Mouse (Mus musculus): ENCODE results near the gene Nr1i3. TPM values are rescaled to one million over a fixed set of nuclear protein-coding genes. Genes with fewer than 3 reads are reported as not detected.

Gene Nr1i3
- polyA plus RNA-seq, 1 experiment from 2014 or later = 0.19 TPM

DNA sequence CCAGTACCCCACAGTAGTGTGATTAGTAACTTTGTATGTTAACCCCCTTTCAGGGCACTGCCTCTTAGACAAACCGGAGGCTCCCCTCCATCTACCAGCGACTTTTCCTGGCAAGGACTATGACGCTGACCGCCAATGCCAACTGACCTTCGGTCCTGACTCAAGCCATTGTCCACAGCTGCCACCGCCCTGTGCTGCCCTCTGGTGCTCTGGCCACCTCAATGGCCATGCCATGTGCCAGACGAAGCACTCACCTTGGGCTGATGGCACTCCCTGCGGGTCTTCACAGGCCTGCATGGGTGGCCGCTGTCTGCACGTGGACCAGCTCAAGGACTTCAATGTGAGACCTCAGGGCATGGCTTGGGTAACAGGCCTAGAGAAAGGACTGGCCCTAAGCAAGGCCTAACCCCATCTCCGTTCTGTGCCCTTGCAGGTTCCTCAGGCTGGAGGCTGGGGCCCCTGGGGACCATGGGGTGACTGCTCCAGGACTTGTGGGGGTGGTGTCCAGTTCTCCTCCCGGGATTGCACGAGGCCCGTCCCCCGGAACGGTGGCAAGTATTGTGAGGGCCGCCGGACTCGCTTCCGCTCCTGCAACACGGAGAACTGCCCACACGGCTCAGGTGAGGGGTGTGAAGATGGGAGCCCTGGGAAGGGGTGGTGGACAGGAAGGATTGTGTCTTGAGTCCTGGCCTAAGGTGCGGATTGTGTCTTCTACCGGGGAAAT is 42.5 kb downstream of the Nr1i3 start:
- no peak overlapping the region for H3K4me2 ChIP-seq (ENCODE audit: low read depth, low read length)
- no peaks in the 10 kb centered on the region for H3K36me3 ChIP-seq (ENCODE audit: control insufficient read depth, insufficient read depth, low read length)
- H3K9me3 ChIP-seq (ENCODE audit: control insufficient read depth, low read length) = no peaks in the 10 kb centered on the region
- peaks cover 22% of the 10 kb centered on the region for H3K4me1 ChIP-seq (replicated peaks; ENCODE audit: control insufficient read depth, insufficient read depth, low read length)
- no peak overlapping the region for H3K27ac ChIP-seq (ENCODE audit: low read length)
- no peak for ATAC-seq (ENCODE audit: low read depth)
- H3K27me3 ChIP-seq (ENCODE audit: control insufficient read depth, insufficient read depth, low read depth, low read length) = no peaks in the 10 kb centered on the region
- whole genome bisulfite sequencing = 86% methylated on average over 24 of the region's 24 CpGs
- no peak overlapping the region for H3K4me3 ChIP-seq (ENCODE audit: low read length)
- no peak overlapping the region for H3K9ac ChIP-seq (ENCODE audit: low read length)

DNA sequence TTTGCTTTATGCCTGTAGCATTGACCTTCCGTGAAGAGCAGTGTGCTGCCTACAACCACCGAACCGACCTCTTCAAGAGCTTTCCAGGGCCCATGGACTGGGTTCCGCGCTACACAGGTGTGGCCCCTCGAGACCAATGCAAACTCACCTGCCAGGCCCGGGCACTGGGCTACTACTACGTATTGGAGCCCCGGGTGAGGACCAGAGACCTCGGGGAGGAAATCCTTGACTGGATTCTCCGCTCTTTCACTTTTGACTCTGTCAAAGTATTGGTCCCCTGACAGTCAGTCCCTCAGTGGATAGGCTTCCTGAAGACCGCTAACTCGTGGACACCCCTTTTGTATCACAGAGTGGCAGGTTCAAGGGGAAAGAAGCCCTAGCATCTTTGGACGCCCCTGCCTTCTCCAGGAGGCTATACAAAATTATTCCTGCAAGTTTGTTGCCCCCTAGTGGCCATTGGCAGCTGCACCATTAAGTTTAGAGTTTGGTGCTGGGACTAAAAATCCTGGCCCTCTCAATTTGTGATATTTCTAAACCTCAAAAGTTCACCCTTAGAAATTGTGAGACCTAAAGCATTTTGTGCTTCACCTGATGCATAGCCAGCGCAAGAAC is 43.3 kb downstream of the Nr1i3 start:
- H3K27ac ChIP-seq (ENCODE audit: low read length) = no peak overlapping the region
- no peak overlapping the region for H3K4me3 ChIP-seq (ENCODE audit: low read length)
- H3K4me1 ChIP-seq (replicated peaks; ENCODE audit: control insufficient read depth, insufficient read depth, low read length) = peaks cover 24% of the 10 kb centered on the region
- WGBS = 56% methylated on average over 15 of the region's 15 CpGs
- no peak overlapping the region for H3K4me2 ChIP-seq (ENCODE audit: low read depth, low read length)
- H3K9ac ChIP-seq (ENCODE audit: low read length) = no peak overlapping the region
- H3K9me3 ChIP-seq (ENCODE audit: control insufficient read depth, low read length) = no peaks in the 10 kb centered on the region
- no peaks in the 10 kb centered on the region for H3K27me3 ChIP-seq (ENCODE audit: control insufficient read depth, insufficient read depth, low read depth, low read length)
- no peak for ATAC-seq (ENCODE audit: low read depth)
- H3K36me3 ChIP-seq (ENCODE audit: control insufficient read depth, insufficient read depth, low read length) = no peaks in the 10 kb centered on the region

DNA sequence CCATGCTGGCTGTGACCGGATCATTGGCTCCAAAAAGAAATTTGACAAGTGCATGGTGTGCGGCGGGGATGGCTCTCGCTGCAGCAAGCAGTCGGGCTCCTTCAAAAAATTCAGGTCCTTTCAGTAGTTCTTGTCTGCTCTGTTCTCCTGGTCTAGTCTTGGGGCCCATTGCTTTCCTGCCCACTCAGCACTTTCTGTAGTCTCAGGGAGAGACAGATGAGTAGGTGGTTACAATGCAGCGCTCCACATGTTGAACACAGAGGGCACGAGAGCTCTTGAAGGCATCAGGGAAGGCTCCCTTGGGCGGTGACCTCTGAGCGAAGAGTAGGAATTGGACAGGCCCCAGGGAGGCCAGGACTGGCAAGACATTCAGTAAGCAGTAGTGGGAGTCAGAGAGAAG is 44.0 kb downstream of the Nr1i3 start:
- Histone ChIP-seq H3K4me2 (ENCODE audit: low read depth, low read length) (no peak overlapping the region), H3K27me3 (ENCODE audit: control insufficient read depth, insufficient read depth, low read depth, low read length) (no peaks in the 10 kb centered on the region), H3K27ac (ENCODE audit: low read length) (no peak overlapping the region), H3K9me3 (ENCODE audit: control insufficient read depth, low read length) (no peaks in the 10 kb centered on the region), H3K4me1 (replicated peaks; ENCODE audit: control insufficient read depth, insufficient read depth, low read length) (peaks cover 27% of the 10 kb centered on the region), H3K4me3 (ENCODE audit: low read length) (no peak overlapping the region), H3K9ac (ENCODE audit: low read length) (no peak overlapping the region), H3K36me3 (ENCODE audit: control insufficient read depth, insufficient read depth, low read length) (no peaks in the 10 kb centered on the region)
- no peak for ATAC-seq (ENCODE audit: low read depth)
- 81% methylated on average over 9 of the region's 9 CpGs for WGBS

DNA sequence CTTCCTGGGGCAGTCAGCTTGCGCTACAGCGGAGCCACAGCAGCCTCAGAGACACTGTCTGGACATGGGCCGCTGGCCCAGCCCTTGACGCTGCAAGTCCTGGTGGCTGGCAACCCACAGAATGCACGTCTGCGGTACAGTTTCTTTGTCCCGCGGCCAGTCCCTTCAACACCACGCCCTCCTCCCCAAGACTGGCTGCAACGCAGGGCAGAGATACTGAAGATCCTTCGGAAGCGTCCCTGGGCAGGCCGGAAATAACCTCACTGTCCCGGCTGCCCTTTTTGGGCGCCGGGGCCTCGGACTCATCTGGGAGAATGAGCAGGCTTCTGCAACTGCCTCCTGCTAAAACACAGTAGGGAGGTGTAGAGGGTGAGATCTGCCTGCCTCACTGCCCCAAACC is 45.2 kb downstream of the Nr1i3 start:
- WGBS = 76% methylated on average over 17 of the region's 17 CpGs
- H3K9me3 ChIP-seq (ENCODE audit: control insufficient read depth, low read length) = no peaks in the 10 kb centered on the region
- no peaks in the 10 kb centered on the region for H3K27me3 ChIP-seq (ENCODE audit: control insufficient read depth, insufficient read depth, low read depth, low read length)
- H3K36me3 ChIP-seq (ENCODE audit: control insufficient read depth, insufficient read depth, low read length) = no peaks in the 10 kb centered on the region
- ATAC-seq (ENCODE audit: low read depth) = no peak
- H3K27ac ChIP-seq (ENCODE audit: low read length) = no peak overlapping the region
- no peak overlapping the region for H3K9ac ChIP-seq (ENCODE audit: low read length)
- no peak overlapping the region for H3K4me2 ChIP-seq (ENCODE audit: low read depth, low read length)
- no peak overlapping the region for H3K4me3 ChIP-seq (ENCODE audit: low read length)
- peaks cover 31% of the 10 kb centered on the region for H3K4me1 ChIP-seq (replicated peaks; ENCODE audit: control insufficient read depth, insufficient read depth, low read length)

DNA sequence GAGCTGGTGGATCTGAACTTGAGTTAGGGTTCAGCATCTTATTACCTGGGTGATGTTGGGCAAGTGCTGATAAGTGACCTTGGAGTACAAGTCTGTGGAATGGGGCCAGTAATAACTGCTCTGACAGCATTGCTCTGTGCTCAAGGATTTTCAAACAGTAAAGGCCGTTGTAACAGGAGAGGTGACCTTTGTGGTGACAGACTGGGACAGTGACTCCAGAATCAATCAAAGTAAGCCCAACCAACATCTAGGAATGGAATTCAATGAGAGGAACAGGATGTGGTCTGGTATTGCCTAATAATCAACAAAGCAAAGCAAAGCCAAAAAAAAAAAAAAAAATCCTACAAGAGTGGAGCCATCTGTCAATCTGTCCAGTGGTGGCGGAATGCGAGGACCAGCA is 46.5 kb downstream of the Nr1i3 start:
- Histone ChIP-seq H3K36me3 (ENCODE audit: control insufficient read depth, insufficient read depth, low read length) (no peaks in the 10 kb centered on the region), H3K4me2 (ENCODE audit: low read depth, low read length) (no peak overlapping the region), H3K27ac (ENCODE audit: low read length) (peak overlapping the region; percentile 4; the same call in 1 of the 2 replicates), H3K9me3 (ENCODE audit: control insufficient read depth, low read length) (no peaks in the 10 kb centered on the region), H3K27me3 (ENCODE audit: control insufficient read depth, insufficient read depth, low read depth, low read length) (no peaks in the 10 kb centered on the region), H3K4me3 (ENCODE audit: low read length) (no peak overlapping the region), H3K4me1 (replicated peaks; ENCODE audit: control insufficient read depth, insufficient read depth, low read length) (peaks cover 31% of the 10 kb centered on the region), H3K9ac (ENCODE audit: low read length) (no peak overlapping the region)
- no peak for ATAC-seq (ENCODE audit: low read depth)
- WGBS = 35% methylated on average over 3 of the region's 3 CpGs

DNA sequence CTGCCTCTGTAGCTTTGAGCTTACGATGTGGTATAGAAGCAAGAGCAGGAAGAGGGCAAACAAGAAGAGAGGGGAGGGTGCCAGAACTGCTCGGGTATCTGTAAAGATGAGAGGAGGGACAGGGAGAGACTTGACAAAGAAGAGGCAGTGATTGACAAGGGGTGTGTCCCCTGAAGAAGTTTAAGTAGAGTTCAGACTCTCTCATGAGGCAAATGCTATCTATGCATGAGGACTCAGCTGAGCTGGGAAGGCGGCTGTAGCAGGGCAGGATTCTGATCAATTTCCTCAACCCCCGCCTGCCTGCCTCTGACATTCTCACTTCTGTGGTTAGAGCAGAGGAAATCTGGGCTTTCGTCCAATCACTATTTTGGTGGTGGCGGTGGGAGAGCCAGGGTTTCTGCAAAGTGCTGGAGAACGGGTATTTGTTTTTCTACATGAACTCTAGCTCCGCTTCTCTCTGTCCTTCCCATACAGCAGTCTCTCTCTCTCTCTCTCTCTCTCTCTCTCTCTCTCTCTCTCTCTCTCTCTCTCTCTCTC is 48.9 kb downstream of the Nr1i3 start:
- Histone ChIP-seq H3K9ac (ENCODE audit: low read length) (peak overlapping the region; percentile 38; the same call in 1 of the 2 replicates), H3K4me3 (ENCODE audit: low read length) (peak overlapping the region; percentile 24), H3K9me3 (ENCODE audit: control insufficient read depth, low read length) (no peaks in the 10 kb centered on the region), H3K4me2 (ENCODE audit: low read depth, low read length) (peak overlapping the region; percentile 48), H3K27me3 (ENCODE audit: control insufficient read depth, insufficient read depth, low read depth, low read length) (no peaks in the 10 kb centered on the region), H3K27ac (ENCODE audit: low read length) (peak overlapping the region; percentile 97), H3K4me1 (replicated peaks; ENCODE audit: control insufficient read depth, insufficient read depth, low read length) (peaks cover 31% of the 10 kb centered on the region), H3K36me3 (ENCODE audit: control insufficient read depth, insufficient read depth, low read length) (no peaks in the 10 kb centered on the region)
- 1% methylated on average over 8 of the region's 8 CpGs for WGBS
- peak; percentile 88 for ATAC-seq (ENCODE audit: low read depth)

DNA sequence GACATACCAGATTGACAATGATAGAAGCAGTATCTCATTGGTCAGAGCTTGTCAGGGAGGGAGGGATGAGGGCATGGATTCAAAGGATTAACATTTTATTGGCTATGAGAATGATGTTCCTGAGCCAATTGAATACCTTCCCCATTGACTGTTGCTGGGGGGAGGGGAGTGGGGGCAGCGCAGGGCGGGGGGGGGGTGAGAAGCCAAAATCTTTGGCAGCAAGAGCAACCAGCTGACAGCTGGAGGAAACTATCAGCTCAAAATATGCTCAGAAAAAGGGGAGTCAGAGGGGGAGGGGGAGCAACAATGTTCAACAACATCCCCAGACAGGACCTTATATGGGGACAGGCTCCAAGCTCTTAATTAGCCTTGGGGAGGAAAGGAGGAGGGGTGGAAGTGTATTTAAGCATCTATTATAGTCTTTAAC is 49.4 kb downstream of the Nr1i3 start:
- Histone ChIP-seq H3K4me2 (ENCODE audit: low read depth, low read length) (peak overlapping the region; percentile 48; the same call in 1 of the 2 replicates), H3K4me1 (replicated peaks; ENCODE audit: control insufficient read depth, insufficient read depth, low read length) (peaks cover 31% of the 10 kb centered on the region), H3K4me3 (ENCODE audit: low read length) (no peak overlapping the region), H3K9me3 (ENCODE audit: control insufficient read depth, low read length) (no peaks in the 10 kb centered on the region), H3K27ac (ENCODE audit: low read length) (peak overlapping the region; percentile 97), H3K27me3 (ENCODE audit: control insufficient read depth, insufficient read depth, low read depth, low read length) (no peaks in the 10 kb centered on the region), H3K36me3 (ENCODE audit: control insufficient read depth, insufficient read depth, low read length) (no peaks in the 10 kb centered on the region), H3K9ac (ENCODE audit: low read length) (no peak overlapping the region)
- ATAC-seq (ENCODE audit: low read depth) = peak; percentile 93
- 0% methylated on average over 1 of the region's 2 CpGs for WGBS

DNA sequence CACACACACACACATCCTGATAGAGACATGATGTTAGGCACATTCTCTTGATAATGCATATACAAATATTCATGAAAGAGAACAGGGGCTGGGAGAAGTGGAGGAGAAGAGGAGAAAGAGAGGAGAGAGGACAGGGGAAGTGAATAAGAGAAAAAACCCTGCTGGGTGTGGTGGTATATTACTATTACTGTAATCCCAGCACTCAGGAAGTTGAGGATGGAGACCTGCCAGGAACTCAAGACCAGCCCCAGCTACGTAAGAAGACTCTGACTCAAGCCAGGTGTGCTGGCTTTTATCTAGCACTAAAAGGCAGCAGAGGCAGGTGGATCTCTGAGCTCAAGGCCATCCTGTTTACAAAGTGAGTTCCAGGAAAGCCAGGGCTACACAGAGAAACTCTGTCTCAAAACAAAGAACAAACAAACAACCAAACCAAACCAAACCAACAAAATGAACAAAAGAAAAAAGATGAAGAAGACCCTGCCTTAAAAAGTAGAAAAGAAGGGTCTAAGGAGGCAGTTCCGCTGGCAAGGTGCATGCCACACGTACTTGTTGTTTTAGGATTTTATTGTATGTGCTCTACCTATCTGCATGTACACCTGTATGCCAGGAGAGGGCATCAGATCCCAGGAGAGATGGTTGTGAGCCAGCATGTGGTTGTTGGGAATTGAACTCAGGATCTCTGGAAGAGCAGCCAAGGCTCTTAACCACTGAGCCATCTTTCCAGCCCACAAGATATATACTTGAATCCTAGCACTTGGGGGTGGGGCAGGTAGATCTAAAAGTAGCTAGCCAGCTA is 50.1 kb downstream of the Nr1i3 start:
- peak; percentile 5 for ATAC-seq (ENCODE audit: low read depth)
- Histone ChIP-seq H3K36me3 (ENCODE audit: control insufficient read depth, insufficient read depth, low read length) (no peaks in the 10 kb centered on the region), H3K4me1 (replicated peaks; ENCODE audit: control insufficient read depth, insufficient read depth, low read length) (peaks cover 31% of the 10 kb centered on the region), H3K9me3 (ENCODE audit: control insufficient read depth, low read length) (no peaks in the 10 kb centered on the region), H3K27me3 (ENCODE audit: control insufficient read depth, insufficient read depth, low read depth, low read length) (no peaks in the 10 kb centered on the region), H3K4me2 (ENCODE audit: low read depth, low read length) (no peak overlapping the region), H3K9ac (ENCODE audit: low read length) (no peak overlapping the region), H3K27ac (ENCODE audit: low read length) (peak overlapping the region; percentile 92), H3K4me3 (ENCODE audit: low read length) (no peak overlapping the region)
- WGBS = 65% methylated on average over 3 of the region's 3 CpGs

All from lung, embryonic 16.5 days (tissue).